Mouse (Mus musculus) lung, postnatal 25 days (tissue): ENCODE results near the gene Gdf10.

Experiments used
- DNase-seq: peaks from one replicate; pipeline ENCODE4 v3.0.0; 2022; ENCODE audit warnings: low spot score

The Gdf10 gene

GRCm38 (mm10) chr14:33939117-33939516 lies 15.7 kb downstream of the Gdf10 start:
- peak; percentile 31 for DNase-seq

DNA sequence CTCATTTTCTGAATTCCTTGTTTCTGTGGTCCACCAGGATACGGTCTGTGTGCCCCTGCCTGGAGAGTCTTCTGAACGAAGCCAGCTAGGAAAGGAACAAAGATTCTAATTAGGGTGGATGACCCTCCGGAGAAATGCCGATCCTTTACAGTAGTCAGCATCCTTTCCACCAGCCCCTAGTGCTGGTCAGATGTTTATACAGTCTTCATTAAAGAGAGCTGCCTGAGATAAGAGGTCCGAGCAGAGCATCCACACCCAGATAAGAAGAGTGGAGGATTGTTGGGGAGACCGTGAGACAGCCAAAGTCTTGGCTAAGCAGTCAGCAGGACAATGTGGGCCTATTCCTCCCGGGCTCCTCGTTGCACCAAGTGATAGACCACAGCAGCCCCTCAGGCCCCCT lies 17.4 kb downstream of the Gdf10 start, which contains the start of gene Gdf2:
Gene Gdf2, plus strand, starts transcription at position 301 of the 400 bp plus-strand sequence.
- no peak for DNase-seq

- no peak for DNase-seq
Observed at GRCm38 (mm10) chr14:33942222-33942621, 18.8 kb downstream of the Gdf10 start.

GRCm38 (mm10) chr14:33946125-33946524 lies 22.7 kb downstream of the Gdf10 start:
- no peak for DNase-seq

GRCm38 (mm10) chr14:33952233-33952981 lies 29.0 kb downstream of the Gdf10 start:
- no peak for DNase-seq

DNA sequence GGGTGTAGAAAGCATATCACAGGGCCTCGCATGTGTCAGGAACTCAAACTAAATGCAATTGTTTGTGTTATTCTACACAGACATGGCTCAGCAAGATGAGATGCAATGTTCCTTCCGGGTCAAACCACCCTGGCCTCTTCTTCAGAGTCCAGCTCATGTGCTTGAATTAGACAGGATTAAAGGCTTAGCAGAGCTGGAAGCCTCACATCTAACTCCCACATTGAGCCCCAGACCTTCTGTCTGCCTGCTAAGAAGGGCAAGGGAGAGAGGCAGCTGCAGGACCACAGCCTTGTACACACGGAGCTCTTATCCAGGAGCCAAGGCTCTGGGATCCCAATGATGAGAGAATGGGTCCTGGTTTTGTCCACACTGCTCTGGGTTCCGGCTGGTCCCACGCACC lies 30.4 kb downstream of the Gdf10 start, which contains the start of gene Rbp3:
Gene Rbp3, plus strand, starts transcription at position 243 of the 400 bp plus-strand sequence.
- DNase-seq: no peak

- no peak for DNase-seq
Observed at GRCm38 (mm10) chr14:33956055-33956454, 32.7 kb downstream of the Gdf10 start.

DNA sequence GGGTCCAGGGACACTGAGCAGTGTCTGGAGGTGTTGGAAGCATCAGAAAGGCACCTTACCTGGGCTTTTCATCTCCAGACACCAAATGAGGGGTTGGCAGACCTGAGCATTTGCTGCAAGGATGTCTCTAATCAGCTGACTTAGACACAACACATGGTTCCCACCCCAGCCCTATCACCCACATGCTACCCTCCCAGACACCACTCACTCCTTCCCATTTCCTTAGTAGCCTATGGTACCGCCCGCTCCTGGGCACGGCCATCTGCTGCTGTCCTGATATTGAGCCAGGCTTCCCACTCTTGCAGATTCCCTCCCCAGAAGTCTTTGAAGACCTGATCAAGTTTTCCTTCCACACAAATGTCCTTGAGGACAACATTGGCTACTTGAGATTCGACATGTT lies 34.8 kb downstream of the Gdf10 start:
- no peak for DNase-seq

GRCm38 (mm10) chr14:33958841-33959240 lies 35.5 kb downstream of the Gdf10 start:
- no peak for DNase-seq

DNA sequence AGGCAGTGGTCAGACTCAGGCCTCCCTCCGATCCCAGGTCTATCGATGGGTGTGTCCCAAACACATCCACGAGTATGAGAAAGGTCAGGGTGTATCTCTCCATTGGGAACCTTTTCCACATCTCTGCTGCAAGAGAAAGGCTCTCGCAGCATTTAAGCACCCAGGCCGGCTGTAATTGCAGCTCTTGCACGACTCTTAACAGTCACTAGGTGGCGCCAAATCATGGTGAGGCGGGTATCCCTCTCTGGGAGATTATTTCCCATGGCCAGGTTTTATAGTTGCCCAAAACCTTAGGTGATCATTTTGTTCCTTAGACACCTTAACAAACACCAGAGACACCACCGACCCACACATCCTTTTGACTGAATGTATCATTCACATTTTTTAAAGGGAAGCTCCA lies 36.0 kb downstream of the Gdf10 start:
- peak; percentile 27 for DNase-seq

- DNase-seq: no peak
Observed at GRCm38 (mm10) chr14:33965675-33966074, 42.3 kb downstream of the Gdf10 start.

DNA sequence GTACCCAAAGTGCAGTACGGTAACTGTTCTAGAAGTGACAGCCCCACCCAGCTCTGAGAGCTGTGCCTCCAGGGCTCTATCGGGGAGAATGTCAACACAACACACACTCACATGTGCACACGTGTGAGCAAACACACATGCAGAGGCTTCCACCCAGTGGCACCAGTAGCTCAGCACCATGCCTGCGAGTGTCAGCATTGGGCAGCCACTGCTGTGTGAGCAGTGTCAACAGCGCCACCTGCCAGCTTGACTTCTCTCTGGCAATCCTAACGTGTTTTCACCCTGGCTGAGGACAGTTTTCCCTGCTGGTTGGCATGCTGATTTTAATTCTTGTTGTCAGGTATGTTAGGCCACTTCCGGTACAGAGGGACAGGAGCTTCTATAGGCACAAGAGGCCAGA lies 49.3 kb downstream of the Gdf10 start:
- no peak for DNase-seq

- DNase-seq: no peak
Observed at GRCm38 (mm10) chr14:33974752-33975151, 51.4 kb downstream of the Gdf10 start.

GRCm38 (mm10) chr14:33977748-33978147 lies 54.4 kb downstream of the Gdf10 start:
- DNase-seq: no peak

DNA sequence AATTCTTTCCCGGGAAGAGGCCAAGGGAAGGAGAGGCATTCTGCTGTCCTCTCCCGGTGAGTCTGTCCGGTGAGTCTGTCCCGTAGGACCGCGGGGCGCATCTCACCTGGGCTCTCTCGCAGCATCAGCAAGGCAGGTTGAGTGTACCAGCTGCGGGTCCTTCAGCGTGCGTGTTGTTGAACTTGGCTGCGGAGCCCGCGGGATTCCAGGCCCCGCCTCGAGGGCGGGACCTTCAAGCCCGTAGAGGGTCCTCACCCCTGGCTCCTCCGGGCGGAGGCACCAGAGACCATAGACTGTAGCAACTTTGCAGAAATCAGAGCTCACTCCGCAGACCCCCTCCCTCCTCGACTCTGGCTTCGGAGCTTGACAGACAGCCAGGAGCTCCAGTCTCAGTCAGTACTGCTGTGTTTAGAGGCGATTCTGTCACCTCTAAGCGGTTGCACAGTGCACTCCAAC lies 55.2 kb downstream of the Gdf10 start, which contains the start of gene Zfp488:
Gene Zfp488, minus strand, starts transcription at position 161 of the 456 bp plus-strand sequence.
- no peak for DNase-seq
